9 mouse cellular contexts compared by ENCODE assay signal in the genomic region with DNA sequence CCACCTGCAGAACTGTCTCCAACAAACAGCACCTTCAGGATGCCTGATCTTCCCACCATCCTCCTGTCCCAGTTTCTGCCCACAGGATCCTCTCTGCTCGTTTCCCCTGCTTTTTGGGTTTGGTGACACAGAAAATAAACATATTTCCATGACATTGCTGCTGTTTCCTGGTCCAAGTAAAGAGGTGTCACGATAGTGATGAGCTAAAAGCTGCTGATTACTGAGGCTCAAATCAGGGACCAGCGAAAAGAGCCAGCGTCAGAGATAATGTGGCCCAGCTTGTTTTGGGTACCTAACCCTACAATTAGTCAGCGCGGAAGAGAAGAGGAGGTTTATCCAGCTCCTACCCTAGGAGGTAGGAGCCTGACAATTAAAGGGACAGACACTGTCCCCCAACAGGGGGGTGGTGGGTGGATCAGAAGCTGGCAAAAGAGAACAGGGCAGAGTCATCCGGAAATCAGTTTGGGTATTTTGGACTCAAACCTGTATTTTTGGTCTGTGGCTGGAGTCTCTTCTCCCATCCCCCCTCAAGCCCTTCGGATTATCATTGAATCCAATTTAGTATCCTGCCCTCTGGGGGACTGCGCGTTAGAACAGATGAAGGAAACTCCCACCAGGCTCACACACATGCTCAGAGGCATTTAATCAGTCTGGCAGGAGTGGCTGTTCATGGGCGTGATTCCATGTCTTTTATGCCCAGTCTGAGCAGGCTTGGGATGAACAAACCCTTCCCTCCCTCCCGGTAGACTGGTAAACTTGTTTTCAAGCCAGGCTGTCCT. TPM values are rescaled to one million over a fixed set of nuclear protein-coding genes. Genes with fewer than 3 reads are reported as not detected.
A peak's percentile ranks its signal among the peaks of the same experiment; 100 is the strongest.
DNase-seq lines count a peak whose midpoint lies in the region; ATAC-seq lines count a peak whose summit lies in the region.
"Had no signal": no experiment of that assay in that cellular context is flagged by ENCODE, and none has a peak within 500 bp of the region (broad histone marks: within the 10 kb centered on the region; RNA-seq: fewer than 3 reads in every experiment).

No protein-coding gene starts in this region.

- no peak overlapping the region; the same call in 1 of the 2 replicates for H3K4me3 ChIP-seq in hindbrain, embryonic 11.5 days (ENCODE audit: low read depth, low read length)
- H3K4me3 ChIP-seq: limb, embryonic 12.5 days had no signal

- H3K9me3 ChIP-seq in hindbrain, embryonic 11.5 days (ENCODE audit: control insufficient read depth, low read length), result no peaks in the 10 kb centered on the region
- H3K9me3 ChIP-seq: limb, embryonic 12.5 days had no signal

- WGBS in hindbrain, embryonic 11.5 days, result 3% methylated on average over 12 of the region's 12 CpGs

- peaks cover 14% of the 10 kb centered on the region for H3K27me3 ChIP-seq in hindbrain, embryonic 11.5 days (ENCODE audit: control insufficient read depth, insufficient read depth, low read length)

- H3K4me2 ChIP-seq in hindbrain, embryonic 11.5 days (replicated peaks; ENCODE audit: low read depth, low read length), result peak overlapping the region; percentile 51

- H3K36me3 ChIP-seq in hindbrain, embryonic 11.5 days (ENCODE audit: control insufficient read depth, insufficient read depth, low read length), result no peaks in the 10 kb centered on the region
- H3K36me3 ChIP-seq: limb, embryonic 12.5 days had no signal

- peak overlapping the region; percentile 90 for H3K27ac ChIP-seq in hindbrain, embryonic 11.5 days (ENCODE audit: low read depth, low read length)
- H3K27ac ChIP-seq: limb, embryonic 12.5 days had no signal

- peak; percentile 63 for ATAC-seq in frontal cortex, adult (ENCODE audit: low TSS enrichment)
- peak; percentile 62 for ATAC-seq in hindbrain, embryonic 11.5 days (ENCODE audit: low FRiP score)

- no peak overlapping the region for H3K9ac ChIP-seq in hindbrain, embryonic 11.5 days (ENCODE audit: low read depth, low read length)
- H3K9ac ChIP-seq: limb, embryonic 12.5 days had no signal

- H3K4me1 ChIP-seq in hindbrain, embryonic 11.5 days (replicated peaks; ENCODE audit: control insufficient read depth, insufficient read depth, low read length), result peaks cover 18% of the 10 kb centered on the region

- no peak for DNase-seq in frontal cortex, postnatal 14 days (ENCODE audit: low spot score in 2 of 2)
- peak; percentile 17 for DNase-seq in NIH3T3 (ENCODE audit: low read depth)
- DNase-seq in hindbrain, embryonic 11.5 days (ENCODE audit: low spot score), result peak; percentile 54
- DNase-seq in mesoderm, embryonic 11.5 days (ENCODE audit: low read depth, low spot score), result peak; percentile 37
- DNase-seq in gastrocnemius, postnatal 25 days, result no peak
- DNase-seq in ovary, postnatal 14 days (ENCODE audit: low spot score), result no peak
- no peak for DNase-seq in cerebellum, adult 11 months

RNA-seq across cellular contexts. Expression of a gene that starts 40.2 kb away (rescaled TPM):
- 1.4 and 2.7 TPM in 2 replicates for polyA plus RNA-seq in hindbrain, embryonic 11.5 days (2014; fragmentation: Nextera tagmentation; extraction: Ambion mirVana)
- total RNA-seq in gastrocnemius, postnatal 25 days (2021), result not detected
- polyA plus RNA-seq: limb, embryonic 12.5 days had no signal

Comparison
In these comparisons a context has a peak if more than half of its experiments do, and no peak if none do; other contexts are left out.
1. DNase-seq: peak in NIH3T3 (single experiment), hindbrain, embryonic 11.5 days (single experiment) and mesoderm, embryonic 11.5 days (single experiment); none in frontal cortex, postnatal 14 days (0 of 2), gastrocnemius, postnatal 25 days (single experiment), ovary, postnatal 14 days (single experiment) and cerebellum, adult 11 months (single experiment).